Mouse (Mus musculus) limb, embryonic 14.5 days (tissue): ENCODE measurements at regions not wholly inside any gene's neighbourhood (a gene's known extent, or its start where the extent isn't known, plus 50 kb on each side); places are given as distances from the start of the nearest gene placed in this dataset.

Experiments used
- ATAC-seq: fragments of 200-750 bp; cut with Nextera tagmentation; 2 replicates; pipeline ENCODE4 v1.8.0; 2017; ENCODE audit warnings: low read depth, moderate number of reproducible peaks, moderate TSS enrichment; ENCODE audit not compliant: low FRiP score
- DNase-seq: peaks from one replicate; pipeline ENCODE4 v3.0.0-alpha.2; 2015; ENCODE audit warnings: low spot score
- H3K27ac ChIP-seq: fragments of 300-500 bp; sonication (generic); replicated peaks from 2 replicates; pipeline ENCODE4 v1.5.1; 2014; ENCODE audit warnings: low read depth, mild to moderate bottlenecking, low read length, moderate library complexity, mixed read lengths
- H3K27me3 ChIP-seq: fragments of 300-500 bp; sonication (generic); 2 replicates; pipeline ENCODE4 v1.6.1; 2014; ENCODE audit warnings: low read length, mixed read lengths; ENCODE audit not compliant: control insufficient read depth, insufficient read depth
- H3K36me3 ChIP-seq: fragments of 300-500 bp; sonication (generic); 2 replicates; pipeline ENCODE4 v1.6.1; 2014; ENCODE audit warnings: mild to moderate bottlenecking, low read length, moderate library complexity, mixed read lengths; ENCODE audit not compliant: control insufficient read depth, insufficient read depth
- H3K4me1 ChIP-seq: fragments of 300-500 bp; sonication (generic); 2 replicates; pipeline ENCODE4 v1.6.1; 2014; ENCODE audit warnings: antibody characterized with exemption, low read length, mixed read lengths; ENCODE audit not compliant: control insufficient read depth, insufficient read depth
- H3K4me2 ChIP-seq: fragments of 300-500 bp; sonication (generic); replicated peaks from 2 replicates; pipeline ENCODE4 v1.6.1; 2014; ENCODE audit warnings: low read depth, mild to moderate bottlenecking, low read length, moderate library complexity; ENCODE audit not compliant: severe bottlenecking
- H3K4me3 ChIP-seq: fragments of 300-500 bp; sonication (generic); replicated peaks from 2 replicates; pipeline ENCODE4 v1.5.1; 2014; ENCODE audit warnings: low read length
- H3K9ac ChIP-seq: fragments of 300-500 bp; sonication (generic); 2 replicates; pipeline ENCODE4 v1.6.1; 2014; ENCODE audit warnings: mild to moderate bottlenecking, low read depth, low read length, moderate library complexity; ENCODE audit not compliant: severe bottlenecking
- H3K9me3 ChIP-seq: fragments of 300-500 bp; sonication (generic); 2 replicates; pipeline ENCODE4 v1.6.1; 2016; ENCODE audit warnings: low read length; ENCODE audit not compliant: control insufficient read depth
- POLR2A ChIP-seq: fragments of 200-500 bp; IDR thresholded peaks from 2 replicates; pipeline ENCODE4 v1.8.0; 2012; ENCODE audit warnings: inconsistent platforms, mild to moderate bottlenecking, moderate library complexity, borderline replicate concordance; ENCODE audit not compliant: insufficient read depth, insufficient read length; ENCODE audit errors: extremely low read depth
- WGBS: fragments of 180-500 bp; shearing (Covaris S2); extraction: QIAGEN DNeasy Blood & Tissue Kit; methylation state at CpG from one replicate; pipeline ENCODE4 v1.1.7; 2014; 5-methylcytosine and 5-hydroxymethylcytosine counted together

DNA sequence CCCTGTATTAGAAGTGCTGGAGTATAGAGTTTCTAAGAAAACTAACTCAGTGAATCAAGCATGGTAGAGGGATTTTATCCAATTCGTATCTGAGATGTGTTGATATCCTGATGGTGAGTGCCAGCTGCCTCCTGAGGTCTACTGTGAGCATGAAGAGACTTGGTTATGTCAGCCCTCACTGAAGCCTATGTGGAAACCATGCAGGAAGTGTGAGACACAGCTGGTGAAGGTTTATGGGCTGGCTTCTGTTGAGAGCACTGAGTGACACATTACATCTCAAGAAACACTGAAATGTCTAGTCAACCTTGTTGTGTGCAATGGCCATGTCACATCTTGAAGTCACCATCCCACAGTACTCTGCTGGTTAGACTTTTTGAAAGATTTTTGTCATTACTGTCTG, 104.6 kb downstream of the Psmg1 start:
- H3K27me3 ChIP-seq: no peaks in the 10 kb centered on the region
- DNase-seq (no peak), ATAC-seq (no peak)
- H3K4me3 ChIP-seq: no peak overlapping the region
- no peaks in the 10 kb centered on the region for H3K4me1 ChIP-seq
- TF ChIP-seq POLR2A: no peak
- no peaks in the 10 kb centered on the region for H3K9me3 ChIP-seq
- no peaks in the 10 kb centered on the region for H3K36me3 ChIP-seq
- no peak overlapping the region for H3K27ac ChIP-seq
- no peak overlapping the region for H3K4me2 ChIP-seq
- no peak overlapping the region for H3K9ac ChIP-seq
- 73% methylated on average over 1 of the region's 1 CpGs for WGBS

- ATAC-seq (no peak), DNase-seq (no peak)
- no peak for TF ChIP-seq POLR2A
- peaks cover 14% of the 10 kb centered on the region for H3K4me1 ChIP-seq
- 94% methylated on average over 4 of the region's 4 CpGs for WGBS
- no peaks in the 10 kb centered on the region for H3K36me3 ChIP-seq
- H3K4me2 ChIP-seq: no peak overlapping the region
- H3K27ac ChIP-seq: no peak overlapping the region
- H3K4me3 ChIP-seq: no peak overlapping the region
- H3K9ac ChIP-seq: no peak overlapping the region
- H3K9me3 ChIP-seq: no peaks in the 10 kb centered on the region
- no peaks in the 10 kb centered on the region for H3K27me3 ChIP-seq
Measured at GRCm38 (mm10) chr16:95873297-95873696, 117.5 kb downstream of the Psmg1 start.

GRCm38 (mm10) chr16:95872436-95872835, 118.3 kb downstream of the Psmg1 start:
- Histone ChIP-seq H3K9me3 (no peaks in the 10 kb centered on the region), H3K27ac (no peak overlapping the region), H3K9ac (no peak overlapping the region), H3K4me1 (peaks cover 14% of the 10 kb centered on the region), H3K27me3 (no peaks in the 10 kb centered on the region), H3K36me3 (no peaks in the 10 kb centered on the region), H3K4me3 (no peak overlapping the region), H3K4me2 (no peak overlapping the region)
- WGBS: 51% methylated on average over 3 of the region's 3 CpGs
- ATAC-seq (no peak), DNase-seq (no peak)
- no peak for TF ChIP-seq POLR2A

GRCm38 (mm10) chr16:95870291-95870690, 120.5 kb downstream of the Psmg1 start:
- Histone ChIP-seq H3K9me3 (no peaks in the 10 kb centered on the region), H3K4me1 (peaks cover 14% of the 10 kb centered on the region), H3K27ac (peak overlapping the region; percentile 43; the same call in 1 of the 2 replicates), H3K4me3 (no peak overlapping the region), H3K9ac (no peak overlapping the region), H3K4me2 (no peak overlapping the region), H3K27me3 (no peaks in the 10 kb centered on the region), H3K36me3 (no peaks in the 10 kb centered on the region)
- WGBS: 45% methylated on average over 2 of the region's 2 CpGs
- no peak for ATAC-seq
- no peak for DNase-seq
- no peak for TF ChIP-seq POLR2A

DNA sequence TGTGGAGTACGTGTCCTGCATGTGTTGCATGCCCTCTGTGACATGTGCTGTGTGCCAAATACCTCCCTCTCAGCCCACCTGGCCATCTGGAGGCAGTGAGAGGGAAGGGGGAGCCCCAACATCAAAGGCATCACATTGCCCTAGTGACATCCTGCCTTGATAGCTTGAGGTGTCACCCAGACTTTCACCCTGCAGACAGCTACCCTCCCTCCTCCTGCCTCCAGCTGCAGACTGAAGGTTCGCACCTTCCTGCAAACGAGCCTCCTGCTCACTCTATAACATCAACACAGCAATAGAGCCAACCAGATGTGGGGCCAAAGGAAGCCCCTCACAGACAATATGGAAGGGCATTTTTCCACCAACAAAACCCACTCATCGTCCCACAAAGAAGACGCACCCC, 121.3 kb downstream of the Psmg1 start:
- 20% methylated on average over 5 of the region's 5 CpGs for WGBS

GRCm38 (mm10) chr16:95868896-95869295, 121.9 kb downstream of the Psmg1 start:
- H3K36me3 ChIP-seq: no peaks in the 10 kb centered on the region
- ATAC-seq (no peak), DNase-seq (no peak)
- H3K27me3 ChIP-seq: no peaks in the 10 kb centered on the region
- H3K4me3 ChIP-seq: no peak overlapping the region
- no peak overlapping the region for H3K4me2 ChIP-seq
- H3K4me1 ChIP-seq: peaks cover 17% of the 10 kb centered on the region
- H3K9me3 ChIP-seq: no peaks in the 10 kb centered on the region
- no peak overlapping the region for H3K27ac ChIP-seq
- WGBS: 96% methylated on average over 1 of the region's 1 CpGs
- H3K9ac ChIP-seq: no peak overlapping the region
- no peak for TF ChIP-seq POLR2A

More for the DNA sequence above, 121.3 kb downstream of the Psmg1 start:
- H3K4me2 ChIP-seq: no peak overlapping the region
- DNase-seq (no peak), ATAC-seq (no peak)
- TF ChIP-seq POLR2A: no peak
- no peak overlapping the region for H3K9ac ChIP-seq
- no peaks in the 10 kb centered on the region for H3K9me3 ChIP-seq
- no peaks in the 10 kb centered on the region for H3K27me3 ChIP-seq
- H3K4me1 ChIP-seq: peaks cover 15% of the 10 kb centered on the region
- H3K36me3 ChIP-seq: no peaks in the 10 kb centered on the region
- H3K27ac ChIP-seq: no peak overlapping the region
- H3K4me3 ChIP-seq: no peak overlapping the region
